Mouse (Mus musculus) pancreas, adult 10 weeks (tissue): ENCODE results near the gene Gpr161. TPM values are rescaled to one million over a fixed set of nuclear protein-coding genes. Genes with fewer than 3 reads are reported as not detected.

ENCODE experiments used
- polyA plus RNA-seq: library from polyadenylated mRNA; stranded (reverse); fragments of 350-450 nt; fragmentation: Illumina TruSeq; extraction: RNeasy Lipid Tissue Mini Kit (QIAGEN cat#74804); gene quantifications from one replicate; pipeline ENCODE4 v1.2.3, GENCODE M21; 2015; ENCODE audit warnings: low read depth, low replicate concordance; ENCODE audit not compliant: insufficient read depth

Gene Gpr161
- 0.59 TPM for polyA plus RNA-seq

DNA sequence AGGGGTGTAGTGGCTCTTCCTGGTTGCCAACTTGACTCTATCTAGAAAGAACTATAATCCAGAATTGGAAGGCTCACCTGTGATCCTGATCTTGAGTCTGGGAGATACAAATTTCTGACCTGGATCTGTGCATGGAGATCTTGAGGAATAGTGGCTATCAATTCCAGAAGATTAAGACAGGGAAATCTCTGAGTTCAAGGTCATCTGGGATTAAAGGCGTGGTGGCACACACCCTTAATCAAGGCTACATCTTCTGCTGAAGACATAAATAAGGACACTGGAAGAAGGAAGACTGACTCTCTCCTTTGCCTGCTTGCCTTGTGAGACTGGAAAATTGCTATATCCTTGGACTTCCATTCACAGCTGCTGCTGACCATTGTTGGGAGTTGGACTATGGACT, at the start of gene Gpr161:
Gene Gpr161 (plus strand): TSS at position 301 of the 400 bp plus-strand sequence.

Other genes starting within 250 kb of the Gpr161 start
- gene Tbx19, start 135.0 kb upstream of the Gpr161 start, polyA plus RNA-seq, result not detected
- gene Sft2d2, start 101.4 kb upstream of the Gpr161 start, polyA plus RNA-seq, result 7.4 TPM
- 8.1 TPM for gene Tiprl, start 58.8 kb upstream of the Gpr161 start, polyA plus RNA-seq
- gene Dcaf6, start 164.7 kb downstream of the Gpr161 start, polyA plus RNA-seq, result 7.5 TPM
- gene Mpc2, start 164.8 kb downstream of the Gpr161 start, polyA plus RNA-seq, result 49.8 TPM
- not detected for gene Adcy10, start 189.4 kb downstream of the Gpr161 start, polyA plus RNA-seq